Mouse (Mus musculus) liver, postnatal 0 days (tissue): ENCODE results near the gene St6galnac5.

Source experiments
- CTCF ChIP-seq: sonication (generic); IDR thresholded peaks from 2 replicates; pipeline ENCODE4 v1.5.1; 2016; ENCODE audit warnings: antibody characterized with exemption, low read depth
- EP300 ChIP-seq: IDR thresholded peaks from 2 replicates; pipeline ENCODE4 v1.6.1; 2016; ENCODE audit warnings: antibody characterized with exemption, low read depth, mild to moderate bottlenecking

DNA sequence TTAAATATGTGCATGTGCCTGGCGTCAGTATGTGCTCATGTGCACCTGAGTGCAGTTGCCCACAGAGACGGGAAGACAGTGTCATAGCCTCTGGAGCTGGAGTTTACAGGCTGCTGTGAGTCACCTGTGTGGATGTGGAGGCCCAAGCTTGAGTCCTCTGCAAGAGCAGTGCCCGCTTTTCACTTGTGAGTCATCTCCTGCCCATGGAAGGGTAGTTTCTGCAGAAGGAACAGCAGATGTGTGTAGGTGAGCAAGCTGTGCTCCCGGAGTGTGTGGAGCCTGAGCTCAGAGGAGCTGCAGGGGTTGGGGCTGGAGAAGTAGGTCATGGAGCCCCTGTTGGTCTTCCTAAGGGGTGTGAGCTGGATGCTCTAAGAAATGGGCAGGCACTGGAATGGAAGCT, 10.7 kb downstream of the St6galnac5 start:
- no peak for TF ChIP-seq EP300
- no peak for TF ChIP-seq CTCF
